Mouse (Mus musculus): ENCODE data around the gene Gbp6. TPM values are rescaled to one million over a fixed set of nuclear protein-coding genes. Genes with fewer than 3 reads are reported as not detected.
"Not testable (repeated sequence)": the region's sequence is repeated elsewhere in the genome, so short reads cannot be mapped to it uniquely, and the experiment has no call there.

Gene Gbp6
- 3.2 and 4.5 TPM in 2 replicates for polyA plus RNA-seq (2012; rRNA removed)

DNA sequence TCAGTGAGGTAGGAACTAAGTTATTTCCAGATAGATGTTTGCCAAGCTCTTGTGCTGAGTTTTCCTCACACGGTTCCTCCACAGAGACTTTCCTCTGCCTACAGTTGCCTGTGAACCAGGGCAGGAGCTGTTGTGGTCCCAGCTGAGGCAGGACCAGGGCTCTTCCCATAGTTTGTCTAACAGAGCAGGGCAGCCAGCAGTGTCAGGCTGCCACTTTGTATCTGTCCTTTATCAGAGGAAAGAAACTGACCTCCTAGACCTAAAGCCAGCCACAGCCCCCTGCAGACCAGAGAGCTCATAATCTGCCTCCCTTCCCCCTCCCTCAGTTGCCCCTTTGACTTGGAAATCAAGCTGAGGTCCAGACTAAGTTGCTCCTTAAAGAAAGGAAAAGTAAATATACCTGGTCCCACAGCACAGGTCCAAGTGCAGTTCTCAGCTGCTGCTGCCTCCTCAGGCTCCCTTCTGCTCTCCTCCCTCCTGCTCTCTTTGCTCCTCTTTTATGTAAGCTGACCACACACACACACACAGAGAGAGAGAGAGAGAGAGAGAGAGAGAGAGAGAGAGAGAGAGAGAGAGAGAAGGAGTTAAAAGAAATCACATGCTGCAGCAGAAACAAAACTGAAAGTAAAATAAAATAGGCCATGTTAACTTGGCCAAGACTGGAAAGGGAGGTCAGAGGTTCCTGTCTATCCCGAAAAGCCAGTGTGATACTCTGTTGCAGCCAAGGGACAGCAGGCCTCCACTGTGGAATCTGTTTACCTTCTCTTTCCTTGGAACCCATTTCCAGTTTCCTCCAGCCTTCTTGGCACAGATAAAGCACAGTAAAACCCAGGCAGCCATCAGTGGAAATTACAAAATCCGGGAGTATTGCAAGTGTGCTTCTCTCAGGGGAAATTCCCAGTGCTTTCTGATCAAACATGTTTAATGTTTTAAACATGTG lies at the start of gene Gbp6, which contains the start of gene Gm43302:
Gene Gbp6 (minus strand): TSS at position 473 of the 940 bp plus-strand sequence.
Gene Gm43302 (minus strand): TSS at position 470 of the 940 bp plus-strand sequence.
- DNase-seq (ENCODE audit: low read depth): peak; percentile 20

DNA sequence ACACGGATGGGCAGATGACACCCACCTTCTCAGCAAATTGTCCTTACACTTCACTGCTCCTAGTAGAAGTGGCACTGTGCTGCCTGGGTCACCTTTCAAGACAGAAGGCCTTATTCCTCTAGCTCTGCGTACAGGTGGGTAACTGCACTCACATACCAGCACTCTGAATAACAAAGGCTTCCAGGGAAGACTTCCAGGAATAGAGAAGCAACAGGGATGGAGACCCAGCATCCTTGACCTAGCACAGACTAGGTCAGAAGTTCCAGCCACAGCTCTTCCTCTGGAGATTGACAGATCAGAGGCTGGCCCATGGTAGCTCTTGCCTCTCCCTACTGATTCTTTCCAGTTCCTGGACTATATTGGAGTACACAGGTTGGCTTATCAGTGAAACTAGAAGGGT lies 47.8 kb upstream of the Gbp6 start:
- DNase-seq (ENCODE audit: low read depth): no peak

- no peak for DNase-seq (ENCODE audit: low read depth)
These were observed 29.0 kb upstream of the Gbp6 start for GRCm38 (mm10) chr5:105322543-105322942.

DNA sequence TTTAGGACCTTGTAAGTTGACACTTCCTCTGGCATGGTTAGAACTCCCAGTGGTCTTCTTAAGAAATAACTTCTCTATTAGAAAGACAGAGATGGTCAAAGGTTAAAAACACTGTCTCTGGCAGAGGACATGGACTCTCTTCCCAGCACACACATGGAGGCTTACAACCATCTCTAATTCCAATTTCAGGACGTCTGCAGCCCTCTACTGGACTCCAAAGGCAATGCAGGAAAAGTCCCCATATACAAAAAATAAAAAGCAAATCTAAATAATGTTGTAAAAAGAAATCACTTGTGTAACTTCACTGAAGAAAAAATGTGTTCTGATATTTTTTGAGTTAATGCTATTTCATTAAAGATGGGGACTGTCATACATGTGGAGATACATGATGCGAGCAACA lies 17.4 kb upstream of the Gbp6 start:
- DNase-seq (ENCODE audit: low read depth): no peak

DNA sequence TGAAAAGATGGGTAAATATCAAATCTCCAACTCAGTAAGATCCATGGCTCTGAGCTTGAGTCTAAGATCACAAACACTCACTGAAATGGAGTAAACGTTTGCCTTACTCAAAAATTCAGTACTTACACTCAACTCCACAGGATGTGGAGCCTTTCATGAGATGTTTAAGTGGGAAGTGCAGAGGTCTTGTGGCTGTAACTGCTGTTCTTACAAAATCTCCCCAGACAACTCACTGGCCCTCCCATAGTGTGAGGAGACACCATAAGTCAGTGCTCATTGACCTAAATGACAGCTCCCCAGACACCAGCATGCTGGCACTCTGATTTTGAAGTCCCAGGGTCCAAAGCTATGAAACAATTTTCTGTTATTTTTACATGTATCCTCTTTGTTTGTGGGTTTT lies 15.7 kb upstream of the Gbp6 start:
- not testable (repeated sequence) for DNase-seq (ENCODE audit: low read depth)

DNA sequence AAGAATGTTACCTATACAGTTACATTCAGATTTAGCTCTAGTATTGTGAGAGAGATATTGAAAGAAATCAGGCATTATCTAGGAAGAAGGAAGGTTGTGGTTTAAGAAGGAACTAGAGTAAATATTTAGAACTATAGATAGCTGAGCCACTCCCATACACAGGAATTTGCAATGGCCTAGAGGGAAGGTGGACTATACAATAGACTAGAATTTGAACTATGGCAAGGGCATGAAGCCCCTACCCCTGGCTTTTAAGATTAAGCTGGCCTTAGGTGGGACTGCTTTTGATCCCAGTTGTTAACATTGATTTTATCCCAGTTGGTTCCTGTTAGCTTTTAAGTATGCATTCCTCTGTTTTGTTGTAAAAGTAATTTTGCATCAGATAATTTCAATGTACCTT lies 13.4 kb upstream of the Gbp6 start:
- DNase-seq (ENCODE audit: low read depth): not testable (repeated sequence)

GRCm38 (mm10) chr5:105306159-105306581 lies 12.7 kb upstream of the Gbp6 start:
- no peak for DNase-seq (ENCODE audit: low read depth)

DNA sequence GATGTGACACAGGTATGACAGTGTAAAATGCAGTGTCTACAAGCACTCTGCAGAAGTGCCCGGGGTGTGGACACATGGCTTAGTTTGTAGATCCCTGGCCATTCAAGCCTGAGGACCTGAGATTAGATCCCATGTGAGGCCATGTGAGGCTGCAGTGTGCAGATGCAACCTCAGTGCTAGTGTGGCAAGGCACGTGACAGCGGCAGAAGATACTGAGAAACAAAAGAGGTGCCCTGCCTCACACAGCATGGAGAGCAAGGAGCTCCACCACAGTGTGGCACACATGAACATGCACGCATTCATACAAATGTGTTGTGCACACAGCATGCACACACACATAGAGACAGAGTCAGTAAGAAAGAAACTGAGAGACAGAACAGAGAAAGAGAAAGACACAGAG lies 12.2 kb upstream of the Gbp6 start:
- DNase-seq (ENCODE audit: low read depth): not testable (repeated sequence)

GRCm38 (mm10) chr5:105301963-105302362 lies 8.5 kb upstream of the Gbp6 start:
- DNase-seq (ENCODE audit: low read depth): no peak

- DNase-seq (ENCODE audit: low read depth): no peak
These were observed 8.0 kb upstream of the Gbp6 start for GRCm38 (mm10) chr5:105301531-105301930.

GRCm38 (mm10) chr5:105295746-105296145 lies 2.2 kb upstream of the Gbp6 start:
- DNase-seq (ENCODE audit: low read depth): no peak

GRCm38 (mm10) chr5:105292492-105292891 lies 1.0 kb downstream of the Gbp6 start:
- DNase-seq (ENCODE audit: low read depth): no peak

- DNase-seq (ENCODE audit: low read depth): not testable (repeated sequence)
These were observed 2.6 kb downstream of the Gbp6 start for GRCm38 (mm10) chr5:105290921-105291320.

DNA sequence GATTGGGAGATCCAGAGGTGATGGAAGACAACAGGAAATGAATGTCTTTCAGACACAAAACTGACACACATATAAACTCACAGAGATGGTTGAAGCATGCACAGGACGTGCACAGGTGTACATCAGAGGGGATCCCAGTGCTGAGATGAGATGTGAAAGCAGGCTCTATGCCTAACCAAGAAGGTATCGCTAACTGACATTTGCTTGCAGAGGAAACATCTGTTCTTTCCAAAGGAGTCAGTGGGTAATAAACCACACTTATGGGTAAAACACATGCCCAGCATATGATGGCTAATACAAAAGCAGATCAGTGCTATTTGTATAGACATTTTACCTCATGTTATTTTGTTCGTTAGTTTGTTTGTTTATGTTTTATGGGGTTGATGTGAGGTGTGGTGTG lies 32.8 kb downstream of the Gbp6 start:
- DNase-seq (ENCODE audit: low read depth): not testable (repeated sequence)

DNA sequence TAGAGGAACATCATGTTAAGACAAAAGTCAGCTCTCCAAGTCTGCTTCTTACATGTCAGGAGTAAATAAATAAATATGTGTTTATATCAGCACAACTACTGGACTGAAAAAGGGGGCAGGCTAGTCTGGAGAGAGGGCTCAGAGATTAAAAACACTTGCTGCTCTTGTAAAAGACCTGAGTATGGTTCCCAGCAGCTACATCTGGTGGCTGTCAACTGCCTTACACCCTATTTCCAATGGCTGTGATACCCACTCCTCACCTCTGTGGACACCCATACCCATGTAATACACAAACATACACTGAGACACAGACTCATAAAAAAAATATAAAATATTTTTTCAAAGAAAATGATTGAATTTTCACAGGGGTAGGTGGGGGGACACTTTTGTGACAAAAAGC lies 41.0 kb downstream of the Gbp6 start:
- no peak for DNase-seq (ENCODE audit: low read depth)

DNA sequence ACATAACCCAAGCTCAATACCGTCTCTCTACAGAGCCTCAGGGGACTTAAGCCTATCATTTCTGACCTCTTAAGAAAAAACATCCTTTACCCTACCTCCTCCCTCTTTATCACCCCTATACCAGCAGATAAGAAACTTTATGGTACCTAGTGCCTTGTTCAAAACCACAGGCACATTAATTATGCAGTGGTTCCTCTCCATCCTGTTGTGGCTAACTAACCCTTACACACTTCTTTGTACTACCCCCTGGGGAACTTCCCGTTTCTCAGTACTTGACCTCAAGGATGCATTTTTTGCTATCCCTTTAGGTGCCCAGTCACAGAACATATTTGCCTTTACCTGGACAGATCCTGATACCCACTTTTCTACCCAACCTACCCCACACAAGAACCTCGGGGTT lies 48.8 kb downstream of the Gbp6 start:
- DNase-seq (ENCODE audit: low read depth): not testable (repeated sequence)

- not testable (repeated sequence) for DNase-seq (ENCODE audit: low read depth)
These were observed 52.5 kb downstream of the Gbp6 start for GRCm38 (mm10) chr5:105240982-105241381.

DNA sequence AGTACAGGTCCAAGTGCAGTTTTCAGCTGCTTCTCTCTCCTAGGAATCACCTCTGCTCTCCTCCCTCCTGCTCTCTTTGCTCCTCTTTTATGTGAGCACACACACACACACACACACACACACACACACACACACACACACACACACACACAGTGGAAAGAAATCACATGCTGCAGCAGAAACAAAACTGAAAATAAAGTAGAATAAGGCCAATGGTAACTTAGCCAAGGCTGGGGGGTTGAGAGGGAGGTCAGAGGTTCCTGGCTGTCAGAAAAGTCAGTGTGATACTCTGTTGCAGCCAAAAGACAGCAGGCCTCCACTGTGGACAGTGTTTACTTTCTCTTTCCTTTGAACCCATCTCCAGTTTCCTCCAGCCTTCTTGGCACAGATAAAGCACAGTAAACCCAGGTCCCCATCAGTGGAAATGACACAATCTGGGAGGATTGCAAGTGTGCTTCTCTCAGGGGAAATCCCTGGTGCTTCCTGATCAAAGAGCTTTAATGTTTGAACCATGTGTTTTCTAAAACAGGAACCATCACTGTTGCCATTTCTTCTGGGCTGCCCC lies 53.9 kb downstream of the Gbp6 start, which contains the start of gene Gbp10:
Gene Gbp10 (minus strand): TSS at position 51 of the 565 bp plus-strand sequence.
- not testable (repeated sequence) for DNase-seq (ENCODE audit: low read depth)

DNA sequence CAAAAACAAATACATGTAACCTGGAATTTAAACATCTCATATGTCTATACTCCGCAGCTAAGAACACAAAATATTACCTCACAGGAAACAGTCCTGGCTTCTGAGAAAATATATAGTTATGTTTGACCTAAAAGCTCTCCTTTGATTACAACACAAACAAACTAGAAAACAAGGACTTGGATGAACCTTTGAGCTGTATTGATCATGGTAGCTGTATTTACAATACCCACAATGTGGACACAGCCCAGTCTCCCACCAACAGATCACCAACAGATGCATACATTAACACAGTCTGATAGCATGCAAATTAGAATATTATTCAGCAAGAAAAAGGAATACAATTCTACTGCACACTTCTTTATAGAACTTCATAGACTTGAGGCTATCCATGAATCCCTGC lies 55.1 kb downstream of the Gbp6 start:
- not testable (repeated sequence) for DNase-seq (ENCODE audit: low read depth)

GRCm38 (mm10) chr5:105236040-105236439 lies 57.5 kb downstream of the Gbp6 start:
- not testable (repeated sequence) for DNase-seq (ENCODE audit: low read depth)

Measured in gonadal fat pad, adult 2 months (tissue).